Mouse (Mus musculus) C2C12 (cell line): ENCODE data around the gene Primpol. TPM values are rescaled to one million over a fixed set of nuclear protein-coding genes. Genes with fewer than 3 reads are reported as not detected.

Experiments
- H3K27me3 ChIP-seq: one replicate; pipeline ENCODE4 v1.6.1; 2011; ENCODE audit not compliant: control insufficient read depth, insufficient read depth, insufficient read length
- H3K36me3 ChIP-seq: one replicate; pipeline ENCODE4 v1.6.1; 2011; ENCODE audit not compliant: control insufficient read depth, insufficient read depth
- H3K4me3 ChIP-seq: one replicate; pipeline ENCODE4 v1.5.1; 2011; ENCODE audit warnings: mild to moderate bottlenecking, control low read depth; ENCODE audit not compliant: poor library complexity, insufficient read depth, severe bottlenecking
- H3K79me2 ChIP-seq: one replicate; pipeline ENCODE4 v1.6.1; 2011; ENCODE audit not compliant: control insufficient read depth, insufficient read depth
- H3K79me3 ChIP-seq: one replicate; pipeline ENCODE4 v1.6.1; 2011; ENCODE audit warnings: low read depth, control low read depth
- H3ac ChIP-seq: one replicate; pipeline ENCODE3; 2011; ENCODE audit warnings: low read depth; ENCODE audit not compliant: control insufficient read depth, insufficient read length
- CEBPB ChIP-seq: IDR thresholded peaks from one replicate; pipeline ENCODE4 v1.6.1; 2011; ENCODE audit warnings: low read depth, mild to moderate bottlenecking, control low read depth, moderate library complexity
- CTCF ChIP-seq: IDR thresholded peaks from one replicate; pipeline ENCODE4 v1.5.1; 2011; ENCODE audit not compliant: control insufficient read depth, insufficient read depth, insufficient read length
- FOSL1 ChIP-seq: IDR thresholded peaks from one replicate; pipeline ENCODE4 v1.8.0; 2011; ENCODE audit warnings: mild to moderate bottlenecking, low read length; ENCODE audit not compliant: poor library complexity, insufficient read depth, severe bottlenecking
- MAX ChIP-seq: IDR thresholded peaks from one replicate; pipeline ENCODE4 v1.6.1; 2011; ENCODE audit warnings: mild to moderate bottlenecking, control low read depth
- MYOD1 ChIP-seq: IDR thresholded peaks from one replicate; pipeline ENCODE4 v1.6.1; 2011; ENCODE audit warnings: low read depth; ENCODE audit not compliant: control insufficient read depth, insufficient read length
- MYOG ChIP-seq: IDR thresholded peaks from one replicate; pipeline ENCODE4 v1.6.1; 2011; ENCODE audit not compliant: control insufficient read depth, insufficient read length; ENCODE audit errors: extremely low read depth
- USF1 ChIP-seq: IDR thresholded peaks from one replicate; pipeline ENCODE4 v1.6.1; 2011; ENCODE audit warnings: low read depth, mild to moderate bottlenecking, control low read depth, moderate library complexity
- polyA plus RNA-seq: library from polyadenylated mRNA; unstranded; fragments of >200 nt; fragmentation: generic; extraction: Trizol; gene quantifications from one replicate; pipeline ENCODE4 v1.2.1, GENCODE M21; 2012; ENCODE audit warnings: missing spikeins

The Primpol gene
- polyA plus RNA-seq, 1 experiment = 0.90 TPM

DNA sequence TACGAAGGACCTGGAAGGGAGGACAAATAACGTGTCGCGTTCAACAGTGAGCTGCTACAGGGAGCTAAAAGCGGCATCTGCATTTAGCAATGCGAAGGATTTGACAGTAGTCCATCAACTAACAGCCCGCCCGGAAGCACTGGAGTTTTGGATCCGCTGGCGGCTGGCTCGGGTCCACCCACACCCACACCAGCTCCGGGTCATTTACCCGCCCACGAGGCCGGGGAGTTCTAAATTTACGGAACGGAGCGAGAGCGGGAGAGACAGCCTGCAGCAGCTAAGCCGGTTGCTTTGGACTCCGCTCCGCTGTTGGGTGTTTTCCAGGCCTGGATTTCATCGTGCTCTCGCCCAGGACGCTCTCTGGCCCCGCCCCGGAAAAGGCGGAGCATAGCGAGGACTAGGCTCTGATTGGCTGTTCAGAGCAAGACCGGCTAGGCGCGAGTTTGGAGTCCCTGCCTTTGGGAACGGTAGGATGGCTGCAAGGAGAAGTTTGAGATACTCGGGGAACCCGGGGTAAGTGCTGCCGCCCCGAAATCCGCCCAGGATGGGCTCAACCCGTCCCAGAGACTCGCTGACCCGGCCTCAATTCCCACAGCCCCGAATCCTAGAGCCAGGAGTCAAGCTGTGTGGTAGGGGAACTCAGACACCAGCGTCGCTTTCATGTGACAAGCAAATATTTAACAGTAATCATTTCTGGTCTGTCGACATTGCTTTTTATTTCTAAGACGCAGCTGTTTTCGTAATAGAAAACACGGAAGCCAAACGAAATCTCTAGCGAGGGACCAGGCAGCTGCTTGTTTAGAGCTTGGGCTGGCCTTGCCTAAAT lies 65.2 kb downstream of the Primpol start, which contains the start of gene Cenpu:
TSS of gene Cenpu (plus strand) at position 414 of the 826 bp plus-strand sequence.
- peak; percentile 9 for TF ChIP-seq MYOD1
- TF ChIP-seq MAX = peak; percentile 90
- TF ChIP-seq USF1 = no peak
- TF ChIP-seq FOSL1 = no peak
- peaks cover 6% of the 10 kb centered on the region for H3K79me3 ChIP-seq
- peak within 1 kb of the TSS; percentile 89 for H3ac ChIP-seq
- H3K4me3 ChIP-seq = peak within 1 kb of the TSS; percentile 69
- H3K27me3 ChIP-seq = no peaks in the 10 kb centered on the region
- H3K36me3 ChIP-seq = peaks cover 17% of the 10 kb centered on the region
- H3K79me2 ChIP-seq = peaks cover 23% of the 10 kb centered on the region

- Histone ChIP-seq H3ac (no peak overlapping the region), H3K79me2 (peaks cover 23% of the 10 kb centered on the region), H3K27me3 (no peaks in the 10 kb centered on the region), H3K79me3 (peaks cover 6% of the 10 kb centered on the region), H3K36me3 (peaks cover 12% of the 10 kb centered on the region), H3K4me3 (peak overlapping the region; percentile 34)
- no peak for TF ChIP-seq CEBPB
- TF ChIP-seq MAX = no peak
- no peak for TF ChIP-seq FOSL1
- no peak for TF ChIP-seq USF1
- TF ChIP-seq CTCF = no peak
- no peak for TF ChIP-seq MYOD1
- TF ChIP-seq MYOG = no peak
These were observed 66.0 kb downstream of the Primpol start for GRCm38 (mm10) chr8:46551029-46551428.

DNA sequence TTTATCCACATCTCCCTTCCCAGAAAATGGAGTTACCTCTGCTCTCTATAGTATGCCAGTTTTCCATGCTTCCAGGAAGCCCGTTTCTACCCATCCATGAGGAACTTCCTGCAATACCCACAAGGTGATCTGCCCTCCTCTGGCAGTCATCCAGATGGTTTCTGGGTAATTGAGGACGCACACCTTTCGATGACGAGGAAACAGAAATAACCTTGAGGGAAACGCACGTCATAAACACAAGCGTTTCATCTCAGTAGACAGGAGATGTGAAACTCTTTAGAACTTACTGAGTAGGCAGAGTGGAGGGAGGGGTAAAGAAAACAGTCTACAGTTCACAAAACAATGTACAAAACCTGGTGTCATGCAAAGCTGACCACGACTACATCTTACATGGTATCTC lies 67.0 kb downstream of the Primpol start:
- peaks cover 6% of the 10 kb centered on the region for H3K79me3 ChIP-seq
- peaks cover 4% of the 10 kb centered on the region for H3K36me3 ChIP-seq
- H3K27me3 ChIP-seq = no peaks in the 10 kb centered on the region
- H3ac ChIP-seq = no peak overlapping the region
- no peak overlapping the region for H3K4me3 ChIP-seq
- no peak for TF ChIP-seq MAX
- no peak for TF ChIP-seq MYOG
- no peak for TF ChIP-seq CTCF
- no peak for TF ChIP-seq CEBPB
- no peak for TF ChIP-seq USF1
- no peak for TF ChIP-seq FOSL1
- no peak for TF ChIP-seq MYOD1
- peaks cover 23% of the 10 kb centered on the region for H3K79me2 ChIP-seq

DNA sequence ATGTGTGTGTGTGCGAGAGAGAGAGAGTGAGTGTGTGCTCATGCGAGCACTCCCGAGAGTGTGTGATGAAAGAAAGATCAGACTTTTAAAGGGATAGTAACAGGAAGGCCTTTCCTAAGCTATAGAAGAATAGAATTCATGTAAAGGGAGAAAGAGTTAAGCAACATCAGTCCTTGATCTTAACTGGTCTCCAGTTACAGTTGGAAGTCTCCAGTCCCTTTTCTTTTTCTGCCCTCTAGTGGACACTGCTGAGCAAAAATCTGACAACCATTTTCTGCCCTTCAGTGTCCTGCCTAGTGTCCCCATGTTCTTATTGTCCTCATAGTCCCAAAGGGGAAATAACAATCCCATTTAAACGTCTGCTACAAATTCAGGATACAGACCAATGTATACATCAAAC lies 69.8 kb downstream of the Primpol start:
- H3K79me3 ChIP-seq = no peaks in the 10 kb centered on the region
- H3K27me3 ChIP-seq = peaks cover 6% of the 10 kb centered on the region
- no peak overlapping the region for H3K4me3 ChIP-seq
- TF ChIP-seq CEBPB (peak; percentile 71), MYOG (no peak), MYOD1 (no peak), USF1 (no peak), CTCF (no peak), MAX (no peak)
- H3K36me3 ChIP-seq = no peaks in the 10 kb centered on the region
- no peak overlapping the region for H3ac ChIP-seq
- peaks cover 2% of the 10 kb centered on the region for H3K79me2 ChIP-seq

DNA sequence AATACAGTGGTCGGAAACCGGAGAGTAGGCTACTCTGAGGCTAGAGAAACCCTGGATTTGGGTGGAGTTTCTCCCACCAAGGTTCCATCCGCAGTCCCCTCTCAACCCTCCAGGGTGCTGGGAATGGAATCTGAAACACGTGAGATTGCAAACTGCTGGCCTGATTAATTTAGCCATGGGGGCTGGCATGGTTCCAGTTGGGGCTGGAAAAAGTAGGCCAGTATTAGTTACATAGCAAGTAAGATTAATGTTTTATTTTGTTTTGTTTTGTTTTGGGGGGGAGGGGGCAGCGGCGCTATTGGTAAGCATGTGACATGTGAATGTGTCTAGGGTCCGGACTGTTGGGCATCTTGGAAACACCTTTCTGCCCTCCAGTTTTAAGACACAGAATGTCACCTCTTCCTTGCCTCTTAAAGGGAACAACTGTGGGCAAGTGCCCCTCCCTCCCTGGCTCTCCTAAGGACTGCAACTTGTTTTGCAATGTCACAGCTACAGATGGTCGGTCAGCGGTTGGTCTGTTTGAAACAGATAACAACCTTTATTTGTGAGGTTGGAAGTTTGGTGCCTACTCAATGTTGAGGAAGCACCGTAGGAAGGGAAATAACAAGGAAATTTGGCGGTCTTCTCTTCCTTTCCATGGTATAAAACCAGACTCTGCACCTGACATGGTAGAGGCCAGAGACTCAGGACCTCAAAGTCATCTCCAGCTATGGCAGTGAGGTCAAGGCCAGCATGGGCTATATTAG lies 70.4 kb downstream of the Primpol start:
- Histone ChIP-seq H3K36me3 (no peaks in the 10 kb centered on the region), H3ac (no peak overlapping the region), H3K79me3 (no peaks in the 10 kb centered on the region), H3K4me3 (no peak overlapping the region), H3K27me3 (peaks cover 8% of the 10 kb centered on the region), H3K79me2 (no peaks in the 10 kb centered on the region)
- TF ChIP-seq MYOG (no peak), FOSL1 (no peak), MAX (no peak), USF1 (no peak), MYOD1 (no peak), CEBPB (no peak), CTCF (no peak)
